Mouse (Mus musculus) embryonic fibroblast, embryonic 13.5 days (primary cell): ENCODE data around the gene Smad3. TPM values are rescaled to one million over a fixed set of nuclear protein-coding genes. Genes with fewer than 3 reads are reported as not detected.

Experiments used
- H3K27ac ChIP-seq: 2 replicates; pipeline ENCODE4 v1.5.1; 2012; ENCODE audit warnings: low read length, control low read depth, inconsistent platforms; ENCODE audit not compliant: insufficient read depth
- H3K4me1 ChIP-seq: 2 replicates; pipeline ENCODE4 v1.6.1; 2011; ENCODE audit warnings: low read length; ENCODE audit not compliant: control insufficient read depth, insufficient read depth
- H3K4me3 ChIP-seq: 2 replicates; pipeline ENCODE4 v1.5.1; 2011; ENCODE audit warnings: mild to moderate bottlenecking, control low read depth, low read length; ENCODE audit not compliant: insufficient read depth
- CTCF ChIP-seq: IDR thresholded peaks from 2 replicates; pipeline ENCODE4 v1.5.1; 2011; ENCODE audit warnings: mild to moderate bottlenecking, control low read depth, low read length, moderate library complexity, borderline replicate concordance; ENCODE audit not compliant: insufficient read depth
- POLR2A ChIP-seq: IDR thresholded peaks from 2 replicates; pipeline ENCODE4 v1.6.1; 2011; ENCODE audit warnings: low read depth, mild to moderate bottlenecking, control low read depth, low read length, moderate library complexity
- polyA plus RNA-seq: library from polyadenylated mRNA; stranded (reverse); fragments of >200 nt; gene quantifications from 2 replicates; pipeline ENCODE4 v1.2.4, GENCODE M21; 2011; ENCODE audit warnings: low read depth; ENCODE audit not compliant: missing spikeins, insufficient read length

Smad3 gene
- polyA plus RNA-seq, 1 experiment, result 52.4 TPM

GRCm38 (mm10) chr9:63756581-63757461 is 973 bp downstream of the Smad3 start:
- peak; percentile 42 for TF ChIP-seq POLR2A
- no peak for TF ChIP-seq CTCF

DNA sequence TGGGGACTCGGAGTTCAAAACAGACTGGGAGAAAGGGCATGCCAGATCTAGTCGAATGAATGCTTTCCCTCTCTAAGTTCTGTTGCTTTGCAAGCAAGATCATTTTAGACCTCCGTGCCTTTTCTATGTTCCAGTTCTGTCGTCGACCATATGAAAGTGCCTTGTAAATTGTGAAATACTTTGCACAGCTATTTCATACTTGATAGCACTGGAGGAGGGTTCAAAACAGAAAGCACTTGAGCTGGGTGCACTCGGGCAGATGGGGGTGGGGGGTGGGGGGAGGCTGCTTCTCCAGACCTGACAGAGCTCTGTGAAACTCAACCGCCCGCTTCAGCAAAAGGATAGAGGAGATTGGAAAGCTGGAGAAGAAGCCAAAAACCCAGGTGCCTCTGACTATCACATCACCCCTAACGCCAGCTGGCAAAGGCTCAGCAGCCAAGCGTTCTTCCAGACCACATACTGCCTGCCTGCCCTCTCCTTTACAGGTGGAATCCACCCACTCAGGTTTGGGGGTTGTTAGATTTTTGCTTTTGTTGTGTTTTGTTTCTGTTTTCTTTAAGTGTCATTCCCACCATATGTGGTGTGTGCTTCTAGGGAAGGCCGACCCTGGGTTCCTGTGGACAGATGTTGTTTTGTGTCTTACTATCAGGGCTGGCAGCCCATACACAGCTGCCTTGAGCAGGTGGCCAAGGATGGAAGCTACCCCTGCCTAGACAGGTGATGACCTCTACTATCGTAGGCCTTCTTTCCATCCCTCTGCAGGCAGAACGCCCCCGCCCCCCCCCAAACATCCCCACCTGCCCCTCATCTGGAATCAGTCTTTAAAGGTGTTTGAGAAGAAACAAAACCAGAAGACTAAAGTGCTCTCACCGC is 1.9 kb downstream of the Smad3 start:
- Histone ChIP-seq H3K4me3 (peak overlapping the region; percentile 86), H3K4me1 (peaks cover 9% of the 10 kb centered on the region; the same call in 1 of the 2 replicates), H3K27ac (peak overlapping the region; percentile 43)
- no peak for TF ChIP-seq CTCF
- no peak for TF ChIP-seq POLR2A

More at GRCm38 (mm10) chr9:63756581-63757461, 973 bp downstream of the Smad3 start:
- Histone ChIP-seq H3K27ac (peak overlapping the region; percentile 86), H3K4me1 (0 out of 2 replicates have a peak, but pooled peaks cover 8% of the 10 kb centered on the region), H3K4me3 (peak overlapping the region; percentile 86)

- H3K4me3 ChIP-seq, result peak overlapping the region; percentile 86
- peaks cover 13% of the 10 kb centered on the region; the same call in 1 of the 2 replicates for H3K4me1 ChIP-seq
- TF ChIP-seq CTCF, result no peak
- peak; percentile 32; the same call in 1 of the 2 replicates for TF ChIP-seq POLR2A
- peak overlapping the region; percentile 43 for H3K27ac ChIP-seq
These were observed 3.0 kb downstream of the Smad3 start for GRCm38 (mm10) chr9:63754556-63755510.

GRCm38 (mm10) chr9:63754039-63754438 is 3.8 kb downstream of the Smad3 start:
- Histone ChIP-seq H3K27ac (no peak overlapping the region), H3K4me1 (peaks cover 12% of the 10 kb centered on the region; the same call in 1 of the 2 replicates), H3K4me3 (peak overlapping the region; percentile 86; the same call in 1 of the 2 replicates)
- TF ChIP-seq CTCF (no peak), POLR2A (no peak)

- no peak overlapping the region for H3K27ac ChIP-seq
- no peak overlapping the region for H3K4me3 ChIP-seq
- TF ChIP-seq CTCF (no peak), POLR2A (no peak)
- peaks cover 10% of the 10 kb centered on the region; the same call in 1 of the 2 replicates for H3K4me1 ChIP-seq
These were observed 4.4 kb downstream of the Smad3 start for GRCm38 (mm10) chr9:63753359-63753758.

DNA sequence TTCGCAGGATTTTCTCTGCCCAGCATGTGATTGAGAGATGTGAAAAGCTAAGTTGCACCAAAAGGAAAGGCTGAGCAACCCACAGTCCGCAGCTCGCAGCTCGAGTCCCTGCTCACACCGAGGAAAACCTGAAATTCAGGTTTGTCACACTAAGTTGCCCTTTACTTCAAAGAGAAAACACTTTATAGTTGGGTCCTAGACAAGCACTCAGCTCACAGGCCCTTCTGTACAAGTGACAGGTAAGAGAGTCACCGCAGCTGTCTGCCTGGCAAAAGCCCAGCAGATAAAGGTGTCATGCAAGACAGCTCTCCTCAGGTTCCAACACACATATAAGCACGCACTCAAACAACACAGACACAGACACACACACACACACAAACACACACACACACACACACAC is 5.2 kb downstream of the Smad3 start:
- Histone ChIP-seq H3K4me3 (no peak overlapping the region), H3K27ac (no peak overlapping the region), H3K4me1 (peaks cover 16% of the 10 kb centered on the region)
- TF ChIP-seq POLR2A (no peak), CTCF (no peak)

GRCm38 (mm10) chr9:63751325-63751724 is 6.5 kb downstream of the Smad3 start:
- no peak overlapping the region for H3K27ac ChIP-seq
- H3K4me3 ChIP-seq, result no peak overlapping the region
- peaks cover 27% of the 10 kb centered on the region for H3K4me1 ChIP-seq
- TF ChIP-seq CTCF, result no peak
- no peak for TF ChIP-seq POLR2A

- Histone ChIP-seq H3K4me1 (peaks cover 34% of the 10 kb centered on the region), H3K4me3 (no peak overlapping the region), H3K27ac (no peak overlapping the region)
- TF ChIP-seq POLR2A (no peak), CTCF (no peak)
These were observed 7.3 kb downstream of the Smad3 start for GRCm38 (mm10) chr9:63750360-63750974.
